Mouse (Mus musculus): ENCODE data around the gene Krt88.

The Krt88 gene

DNA sequence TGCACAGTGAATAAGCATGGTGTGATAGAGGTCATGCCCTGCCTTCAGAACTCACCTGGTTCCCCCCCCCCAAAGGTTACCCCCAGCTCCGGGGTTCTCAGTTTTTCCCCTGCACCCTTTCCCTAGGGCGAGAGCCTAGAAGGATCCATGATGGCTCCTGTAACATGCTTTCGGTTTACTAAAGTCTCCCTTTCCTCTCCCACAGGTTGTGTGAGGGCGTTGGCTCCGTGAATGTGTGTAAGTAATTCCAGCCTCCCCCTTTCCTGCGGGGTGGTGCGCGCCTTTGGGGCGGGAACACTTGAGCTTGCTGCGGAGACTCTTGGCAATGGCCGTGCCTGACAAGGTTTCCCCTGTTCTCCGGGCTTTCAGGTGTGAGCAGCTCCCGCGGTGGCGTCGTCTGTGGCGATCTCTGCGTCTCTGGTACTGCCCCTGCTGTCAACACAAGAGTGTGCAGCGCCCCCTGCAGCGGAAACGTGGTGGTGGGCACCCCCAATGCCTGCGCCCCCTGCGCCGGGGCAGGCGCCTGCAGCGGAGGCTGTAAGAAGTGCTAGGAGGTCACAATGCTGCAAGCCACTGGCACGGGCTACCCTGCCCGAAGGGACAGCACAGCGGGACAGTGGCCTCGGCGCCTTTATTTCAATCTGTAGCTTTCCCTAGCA lies 31.6 kb downstream of the Krt88 start:
- DNase-seq: peak; percentile 87

DNA sequence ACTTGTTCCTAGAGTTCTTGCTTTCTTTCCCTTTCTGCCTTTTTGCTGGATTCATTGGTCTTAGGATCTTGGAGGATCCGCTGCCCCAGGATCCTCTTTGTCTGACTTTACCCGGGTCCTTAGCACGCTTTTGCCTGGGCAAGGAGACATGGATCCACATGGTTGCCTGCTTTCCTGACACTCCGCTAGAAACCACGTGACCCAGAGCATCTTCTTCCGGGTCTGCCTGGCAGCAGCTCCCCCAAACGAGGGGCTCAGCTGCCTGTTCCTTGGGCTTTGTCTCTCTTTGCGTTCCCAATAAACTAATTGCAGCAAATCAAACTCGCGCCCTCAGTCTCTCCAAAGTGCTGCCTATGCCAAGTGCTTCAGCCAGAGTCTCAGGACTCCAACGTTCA lies 32.1 kb downstream of the Krt88 start:
- DNase-seq: peak; percentile 38

DNA sequence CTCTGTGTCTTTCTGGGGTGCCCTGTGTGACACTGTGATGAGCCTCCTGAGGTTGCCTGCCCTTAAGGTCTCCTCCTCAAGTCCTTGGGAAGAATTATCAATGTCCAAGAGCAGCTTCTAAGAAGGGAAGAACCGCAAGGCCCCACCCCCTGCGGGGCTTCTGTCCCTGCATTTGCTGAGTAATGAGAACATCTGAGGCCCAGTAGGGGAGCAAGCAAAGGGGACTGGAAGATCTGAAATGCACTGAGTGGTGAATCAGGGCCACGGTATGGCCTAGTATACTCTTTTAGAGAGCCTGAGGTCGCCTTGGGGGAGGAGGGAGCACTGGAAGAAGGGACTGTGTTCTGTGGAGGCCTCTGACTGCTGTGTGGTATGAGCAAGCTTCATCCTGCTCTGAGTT lies 34.5 kb downstream of the Krt88 start:
- no peak for DNase-seq

DNA sequence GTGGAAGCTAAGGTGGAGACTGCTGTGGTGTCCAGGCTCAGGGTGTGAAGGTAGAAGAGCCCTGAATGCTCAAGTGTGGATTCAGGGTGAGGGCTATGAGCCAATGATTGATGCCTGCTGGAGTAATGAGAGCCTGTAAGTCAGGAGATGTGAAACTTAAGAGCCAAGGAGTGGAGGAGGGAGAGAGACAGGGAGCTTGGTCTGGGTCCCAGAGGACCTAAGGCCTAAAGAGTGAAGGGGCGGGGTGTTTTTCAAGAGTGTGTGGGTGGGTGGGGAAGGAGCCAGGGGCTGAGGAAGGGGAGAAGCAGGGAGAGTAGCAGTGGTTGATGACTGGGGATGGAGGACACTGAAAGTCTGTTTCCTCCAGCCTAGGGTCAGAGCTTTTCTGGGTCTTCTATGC lies 36.1 kb downstream of the Krt88 start:
- no peak for DNase-seq

DNA sequence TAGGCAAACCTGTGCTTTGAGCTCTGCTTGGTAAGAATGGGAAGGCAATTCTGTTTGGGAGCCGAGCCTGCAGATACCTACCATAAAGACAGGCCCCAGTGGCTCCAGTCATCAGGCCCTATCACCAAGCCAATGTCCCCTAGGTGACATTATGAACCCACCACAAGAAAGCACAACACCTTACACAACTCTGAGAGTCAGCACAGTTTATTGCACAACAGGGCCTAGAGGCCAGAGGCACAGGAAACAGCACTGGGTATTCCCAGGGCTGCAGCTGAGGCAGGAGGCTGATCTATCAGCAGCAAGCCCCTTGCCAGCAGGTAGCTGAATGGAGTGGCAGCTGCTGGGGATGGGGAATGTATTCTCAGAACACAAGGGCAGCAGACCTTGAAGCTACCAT lies 37.4 kb downstream of the Krt88 start:
- no peak for DNase-seq

DNA sequence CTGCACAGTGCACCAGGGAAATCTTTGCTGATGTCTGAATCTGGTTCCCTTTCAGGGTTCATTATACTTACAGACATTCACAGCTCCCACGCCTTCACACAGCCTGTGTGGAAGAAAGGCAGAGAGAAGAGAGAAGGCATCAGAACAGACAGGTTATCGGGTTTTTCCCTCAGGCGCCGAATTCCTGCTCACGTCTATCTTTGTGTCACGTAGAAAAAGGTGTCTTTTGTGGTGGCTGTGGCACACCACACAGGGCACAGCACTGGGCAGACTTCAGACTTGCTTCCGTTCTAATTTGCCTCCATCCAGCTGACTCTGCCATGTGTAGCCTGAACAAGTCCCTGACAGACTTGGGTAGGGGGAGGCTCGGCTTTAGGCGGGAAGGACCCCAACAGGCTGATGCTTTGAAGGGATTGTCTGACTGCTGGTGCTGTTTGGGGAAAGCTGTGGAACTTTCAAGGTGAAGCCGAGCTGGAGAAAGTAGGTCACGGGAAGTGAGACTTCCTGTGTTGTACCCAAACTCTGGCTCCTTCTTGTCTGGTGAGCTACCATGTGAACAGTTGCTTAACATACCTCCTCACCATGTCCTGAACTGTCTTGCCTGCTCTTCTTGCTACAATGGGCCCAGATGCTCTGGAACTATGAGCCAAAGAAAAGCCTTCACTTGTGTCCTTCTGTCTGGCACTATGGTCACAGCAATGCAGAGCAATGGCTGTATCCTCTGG lies 38.5 kb downstream of the Krt88 start:
- DNase-seq: peak; percentile 61

GRCm38 (mm10) chr15:101491431-101491830 lies 43.9 kb downstream of the Krt88 start, which contains the start of gene Krt83:
Gene Krt83 (minus strand): TSS chr15:101491512.
- no peak for DNase-seq

DNA sequence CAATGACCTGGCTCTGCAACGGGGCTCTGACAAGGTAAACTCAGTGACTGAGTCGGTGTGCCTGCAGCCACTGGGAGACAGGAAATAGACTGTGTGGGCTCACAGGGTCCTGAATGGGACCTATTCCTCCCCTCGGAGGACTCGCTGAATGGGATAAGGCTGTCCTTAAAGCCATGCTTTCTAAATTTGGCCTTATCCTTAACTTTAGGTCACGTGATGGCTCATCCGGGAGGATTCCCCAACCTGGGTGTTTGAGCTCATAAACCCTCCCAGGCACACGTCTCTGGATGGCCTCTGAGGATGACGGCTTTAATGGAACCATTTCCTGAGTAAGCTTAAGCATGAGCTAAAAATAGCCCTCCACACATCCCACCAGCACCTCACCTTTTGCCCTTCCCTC lies 45.2 kb downstream of the Krt88 start:
- no peak for DNase-seq

DNA sequence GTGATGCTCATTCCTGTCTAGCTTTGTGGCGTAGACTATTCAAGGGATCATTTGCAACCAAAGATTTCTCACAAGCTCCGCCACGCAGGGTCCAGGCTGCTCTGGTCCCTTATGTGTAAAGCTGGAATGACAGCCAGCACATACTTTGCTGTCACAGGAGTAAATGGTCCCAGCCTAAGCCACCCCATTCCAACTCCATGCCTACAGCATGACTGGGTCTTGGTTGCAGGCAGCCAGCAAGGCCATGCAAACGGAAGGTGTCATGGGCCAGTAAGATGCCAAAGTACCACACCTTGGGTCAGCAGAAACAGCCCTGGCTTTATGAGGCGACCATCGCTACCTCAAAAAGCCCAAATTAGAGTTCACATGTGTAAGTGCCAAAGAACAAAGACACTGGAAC lies 46.2 kb downstream of the Krt88 start:
- no peak for DNase-seq

DNA sequence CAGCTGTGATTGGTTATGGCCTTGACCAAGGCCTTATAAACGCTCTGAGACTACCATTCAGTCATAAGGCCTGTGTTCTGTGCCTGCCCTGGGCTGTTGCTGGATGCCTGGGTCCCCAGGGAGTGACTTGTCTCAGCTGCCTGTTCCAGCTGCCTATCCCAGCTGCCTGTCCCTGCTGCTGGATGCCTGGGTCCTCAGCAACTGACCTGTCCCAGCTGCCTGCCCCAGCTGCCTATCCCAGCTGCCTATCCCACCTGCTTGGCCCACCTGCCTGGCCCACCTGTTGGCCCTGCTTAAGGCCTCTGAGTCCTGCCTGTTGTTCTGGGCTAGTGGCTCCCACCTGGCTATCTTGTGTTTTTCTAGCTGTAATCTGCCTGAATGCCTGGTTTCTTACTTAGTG lies 46.7 kb downstream of the Krt88 start:
- DNase-seq: no peak

DNA sequence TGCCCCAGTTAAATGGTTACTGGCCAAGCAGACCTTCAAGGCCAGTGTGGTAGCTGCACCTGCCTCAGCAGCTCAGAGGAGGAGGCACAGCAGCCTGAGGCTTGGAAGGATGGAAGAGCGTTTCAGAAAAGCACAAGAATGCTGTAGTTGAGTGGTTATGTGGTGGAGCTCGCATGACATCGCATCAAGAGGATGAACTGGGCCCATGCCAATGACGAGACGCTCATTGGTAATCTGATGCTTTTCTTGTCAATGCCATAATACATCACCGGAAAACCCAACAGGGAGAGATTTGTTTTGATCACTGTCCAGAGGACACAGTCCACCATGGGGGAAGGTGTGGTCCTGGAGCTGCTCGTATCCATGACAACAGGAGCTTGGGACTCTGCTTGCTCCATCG lies 47.7 kb downstream of the Krt88 start:
- no peak for DNase-seq

- DNase-seq: peak; percentile 25
Measured at GRCm38 (mm10) chr15:101497181-101497580, 49.6 kb downstream of the Krt88 start.
